Comparison of ENCODE assay signal across 8 mouse cellular contexts in genomic region chr19:34921253-34921651, GRCm38 (mm10). TPM values are rescaled to one million over a fixed set of nuclear protein-coding genes. Genes with fewer than 3 reads are reported as not detected.
DNase-seq lines count a peak whose midpoint lies in the region; ATAC-seq and TF ChIP-seq lines count a peak whose summit lies in the region.

No protein-coding gene starts in this region.

- no peak for TF ChIP-seq EP300 in ES-Bruce4 (IDR thresholded peaks at IDR 0.05; ENCODE audit: insufficient read depth, low read depth, low read length)

- H3K27ac ChIP-seq in heart, embryonic 16.5 days (ENCODE audit: low read length), result peak overlapping the region; percentile 87; the same call in 1 of the 2 replicates
- H3K27ac ChIP-seq in ES-Bruce4 (ENCODE audit: insufficient read depth, low read length), result no peak overlapping the region
- H3K27ac ChIP-seq in embryonic facial prominence, embryonic 11.5 days (replicated peaks; ENCODE audit: low read depth, low read length), result no peak overlapping the region
- H3K27ac ChIP-seq in intestine, postnatal 0 days (ENCODE audit: low read depth, low read length), result 0 out of 2 replicates have a peak overlapping the region, but pooled peaks have one; percentile 35
- H3K27ac ChIP-seq in midbrain, postnatal 0 days (ENCODE audit: low read depth, low read length), result peak overlapping the region; percentile 47; the same call in 1 of the 2 replicates

- TF ChIP-seq POLR2A in ES-Bruce4 (IDR thresholded peaks at IDR 0.05; ENCODE audit: insufficient read depth, low read length), result no peak

- DNase-seq in heart, adult 18-20 months, result no peak
- DNase-seq in embryonic facial prominence, embryonic 11.5 days (ENCODE audit: low spot score), result peak; percentile 22
- peak; percentile 9 for DNase-seq in midbrain, postnatal 0 days (ENCODE audit: low spot score)
- DNase-seq in ovary, postnatal 10 days (ENCODE audit: low spot score), result no peak
- DNase-seq in Muller cell, postnatal 12 days (ENCODE audit: inconsistent ontology term), result no peak

- no peak for ATAC-seq in heart, embryonic 16.5 days (replicated peaks; ENCODE audit: extremely low read depth, insufficient read depth, low FRiP score)
- ATAC-seq in embryonic facial prominence, embryonic 11.5 days (replicated peaks; ENCODE audit: insufficient number of reproducible peaks, low FRiP score, low TSS enrichment, low read depth), result no peak
- ATAC-seq in intestine, postnatal 0 days, result no peak
- no peak for ATAC-seq in midbrain, postnatal 0 days (ENCODE audit: low FRiP score)

- H3K4me2 ChIP-seq in heart, embryonic 16.5 days (ENCODE audit: low read depth, low read length), result peak overlapping the region; percentile 83
- peak overlapping the region; percentile 30; the same call in 1 of the 2 replicates for H3K4me2 ChIP-seq in embryonic facial prominence, embryonic 11.5 days (ENCODE audit: low read depth, low read length)
- H3K4me2 ChIP-seq in intestine, postnatal 0 days (replicated peaks; ENCODE audit: low read depth), result peak overlapping the region; percentile 81
- peak overlapping the region; percentile 75 for H3K4me2 ChIP-seq in midbrain, postnatal 0 days (ENCODE audit: low read depth, low read length, poor library complexity, severe bottlenecking)

- no peak for TF ChIP-seq CTCF in ES-Bruce4 (IDR thresholded peaks at IDR 0.05; ENCODE audit: low read depth, low read length)
- peak; percentile 51 for TF ChIP-seq CTCF in intestine, postnatal 0 days (IDR thresholded peaks at IDR 0.05; ENCODE audit: low read depth)
- peak; percentile 51 for TF ChIP-seq CTCF in midbrain, postnatal 0 days (IDR thresholded peaks at IDR 0.05)

- no peaks in the 10 kb centered on the region for H3K9me3 ChIP-seq in heart, embryonic 16.5 days (replicated peaks; ENCODE audit: control insufficient read depth, low read length)
- H3K9me3 ChIP-seq in ES-Bruce4 (replicated peaks; ENCODE audit: control insufficient read depth, insufficient read depth, low read length, poor library complexity, severe bottlenecking), result no peaks in the 10 kb centered on the region
- no peaks in the 10 kb centered on the region for H3K9me3 ChIP-seq in embryonic facial prominence, embryonic 11.5 days (replicated peaks; ENCODE audit: control insufficient read depth, low read length)
- no peaks in the 10 kb centered on the region for H3K9me3 ChIP-seq in intestine, postnatal 0 days (ENCODE audit: control insufficient read depth)
- no peaks in the 10 kb centered on the region for H3K9me3 ChIP-seq in midbrain, postnatal 0 days (ENCODE audit: low read length)

- peaks cover 7% of the 10 kb centered on the region; the same call in 1 of the 2 replicates for H3K4me1 ChIP-seq in heart, embryonic 16.5 days (ENCODE audit: control insufficient read depth, insufficient read depth, low read length)
- H3K4me1 ChIP-seq in ES-Bruce4 (ENCODE audit: control insufficient read depth, insufficient read depth, low read length), result peaks cover 2% of the 10 kb centered on the region
- no peaks in the 10 kb centered on the region for H3K4me1 ChIP-seq in embryonic facial prominence, embryonic 11.5 days (ENCODE audit: control insufficient read depth, insufficient read depth, low read length)
- no peaks in the 10 kb centered on the region for H3K4me1 ChIP-seq in intestine, postnatal 0 days (replicated peaks; ENCODE audit: control insufficient read depth, insufficient read depth, low read length)
- no peaks in the 10 kb centered on the region for H3K4me1 ChIP-seq in midbrain, postnatal 0 days (ENCODE audit: insufficient read depth, low read length)

- H3K27me3 ChIP-seq in heart, embryonic 16.5 days (ENCODE audit: control insufficient read depth, insufficient read depth, low read length), result no peaks in the 10 kb centered on the region
- no peaks in the 10 kb centered on the region for H3K27me3 ChIP-seq in ES-Bruce4 (ENCODE audit: control insufficient read depth, insufficient read depth, low read length, poor library complexity, severe bottlenecking)
- no peaks in the 10 kb centered on the region for H3K27me3 ChIP-seq in embryonic facial prominence, embryonic 11.5 days (ENCODE audit: control insufficient read depth, insufficient read depth, low read length)
- no peaks in the 10 kb centered on the region for H3K27me3 ChIP-seq in intestine, postnatal 0 days (replicated peaks; ENCODE audit: control insufficient read depth, insufficient read depth, low read length)
- H3K27me3 ChIP-seq in midbrain, postnatal 0 days (ENCODE audit: insufficient read depth, low read length), result no peaks in the 10 kb centered on the region

- WGBS in heart, embryonic 16.5 days, result 22% methylated on average over 7 of the region's 7 CpGs
- WGBS in embryonic facial prominence, embryonic 11.5 days, result 25% methylated on average over 7 of the region's 7 CpGs
- 24% methylated on average over 7 of the region's 7 CpGs for WGBS in intestine, postnatal 0 days
- 17% methylated on average over 7 of the region's 7 CpGs for WGBS in midbrain, postnatal 0 days

- peak overlapping the region; percentile 69 for H3K4me3 ChIP-seq in heart, embryonic 16.5 days (ENCODE audit: low read length)
- H3K4me3 ChIP-seq in ES-Bruce4 (ENCODE audit: low read depth, low read length), result peak overlapping the region; percentile 93
- H3K4me3 ChIP-seq in embryonic facial prominence, embryonic 11.5 days (ENCODE audit: low read depth, low read length), result peak overlapping the region; percentile 73; the same call in 1 of the 2 replicates
- H3K4me3 ChIP-seq in intestine, postnatal 0 days (ENCODE audit: low read depth, low read length), result peak overlapping the region; percentile 69
- peak overlapping the region; percentile 79 for H3K4me3 ChIP-seq in midbrain, postnatal 0 days (ENCODE audit: low read depth, low read length)

- peak overlapping the region; percentile 73 for H3K9ac ChIP-seq in heart, embryonic 16.5 days (ENCODE audit: low read length)
- peak overlapping the region; percentile 67 for H3K9ac ChIP-seq in ES-Bruce4 (ENCODE audit: low read depth, poor library complexity, severe bottlenecking)
- H3K9ac ChIP-seq in embryonic facial prominence, embryonic 11.5 days (replicated peaks; ENCODE audit: low read length), result no peak overlapping the region
- no peak overlapping the region for H3K9ac ChIP-seq in intestine, postnatal 0 days (ENCODE audit: low read depth, low read length)
- peak overlapping the region; percentile 50; the same call in 1 of the 2 replicates for H3K9ac ChIP-seq in midbrain, postnatal 0 days (replicated peaks; ENCODE audit: low read length, poor library complexity, severe bottlenecking)

- peaks cover 10% of the 10 kb centered on the region for H3K36me3 ChIP-seq in heart, embryonic 16.5 days (ENCODE audit: control insufficient read depth, insufficient read depth)
- peaks cover 16% of the 10 kb centered on the region for H3K36me3 ChIP-seq in ES-Bruce4 (ENCODE audit: control insufficient read depth, insufficient read depth, low read length, poor library complexity, severe bottlenecking)
- no peaks in the 10 kb centered on the region for H3K36me3 ChIP-seq in embryonic facial prominence, embryonic 11.5 days (replicated peaks; ENCODE audit: control insufficient read depth, insufficient read depth, low read depth, low read length)
- H3K36me3 ChIP-seq in intestine, postnatal 0 days (ENCODE audit: control insufficient read depth, insufficient read depth), result peaks cover 6% of the 10 kb centered on the region; the same call in 1 of the 2 replicates
- H3K36me3 ChIP-seq in midbrain, postnatal 0 days (ENCODE audit: insufficient read depth, low read length), result no peaks in the 10 kb centered on the region

RNA-seq across cellular contexts. Expression of gene Kif20b, which starts 0.9 kb away (rescaled TPM):
- 37.9 and 39.9 TPM in 2 replicates for polyA plus RNA-seq in heart, embryonic 16.5 days (2015; fragmentation: Nextera tagmentation; extraction: Ambion mirVana)
- 1 to 10 TPM in 1 of 2 experiments, under 1 TPM in 1; 0.82 to 1.5 TPM for total RNA-seq in heart, adult 18-20 months (2021)
- 133 and 144 TPM in 2 replicates for polyA plus RNA-seq in ES-Bruce4 (2011; ENCODE audit: insufficient read depth, insufficient read length, low read depth, missing spikeins)
- 75.3 and 75.8 TPM in 2 replicates for polyA plus RNA-seq in embryonic facial prominence, embryonic 11.5 days (2014; fragmentation: Nextera tagmentation; extraction: Ambion mirVana)
- polyA plus RNA-seq in intestine, postnatal 0 days (2015; fragmentation: Nextera tagmentation; extraction: Ambion mirVana), result 13.4 and 16.9 TPM in 2 replicates
- total RNA-seq in midbrain, postnatal 0 days (2014; rRNA removed), result 0.94 and 11.3 TPM in 2 replicates
- polyA plus RNA-seq in midbrain, postnatal 0 days (2015; fragmentation: Nextera tagmentation; extraction: Ambion mirVana), result 3.4 and 3.9 TPM in 2 replicates

RNA-seq across cellular contexts. Expression of gene Pank1, which starts 42.0 kb away (rescaled TPM):
- 12.9 and 14.8 TPM in 2 replicates for polyA plus RNA-seq in heart, embryonic 16.5 days (2015; fragmentation: Nextera tagmentation; extraction: Ambion mirVana)
- 10 to 100 TPM; 41.2 to 47.1 TPM for total RNA-seq in heart, adult 18-20 months (2021)
- polyA plus RNA-seq in ES-Bruce4 (2011; ENCODE audit: insufficient read depth, insufficient read length, low read depth, missing spikeins), result 7.4 and 8.7 TPM in 2 replicates
- polyA plus RNA-seq in embryonic facial prominence, embryonic 11.5 days (2014; fragmentation: Nextera tagmentation; extraction: Ambion mirVana), result 9.7 and 10.9 TPM in 2 replicates
- 3.7 and 4.4 TPM in 2 replicates for polyA plus RNA-seq in intestine, postnatal 0 days (2015; fragmentation: Nextera tagmentation; extraction: Ambion mirVana)
- total RNA-seq in midbrain, postnatal 0 days (2014; rRNA removed), result 13.9 and 15.8 TPM in 2 replicates
- 6.5 and 6.6 TPM in 2 replicates for polyA plus RNA-seq in midbrain, postnatal 0 days (2015; fragmentation: Nextera tagmentation; extraction: Ambion mirVana)

Comparison
In these comparisons a context has a peak if more than half of its experiments do, and no peak if none do; other contexts are left out.
1. H3K27ac ChIP-seq: peak in heart, embryonic 16.5 days (single experiment), intestine, postnatal 0 days (single experiment) and midbrain, postnatal 0 days (single experiment); none in ES-Bruce4 (single experiment) and embryonic facial prominence, embryonic 11.5 days (single experiment).
2. H3K4me2 ChIP-seq: peak in every context shown above with its lines; median percentile 83 in heart, embryonic 16.5 days; 81 in intestine, postnatal 0 days; 75 in midbrain, postnatal 0 days; 30 in embryonic facial prominence, embryonic 11.5 days.
3. H3K9ac ChIP-seq: peak in heart, embryonic 16.5 days (single experiment), ES-Bruce4 (single experiment) and midbrain, postnatal 0 days (single experiment); none in embryonic facial prominence, embryonic 11.5 days (single experiment) and intestine, postnatal 0 days (single experiment).
4. DNase-seq: peak in embryonic facial prominence, embryonic 11.5 days (single experiment) and midbrain, postnatal 0 days (single experiment); none in heart, adult 18-20 months (0 of 2), ovary, postnatal 10 days (single experiment) and Muller cell, postnatal 12 days (single experiment).
5. Peak in every context shown above with its lines, with median percentiles within 50 percentile points of each other: H3K4me3 ChIP-seq.